Mouse (Mus musculus) urinary bladder, postnatal 10 days (tissue): ENCODE measurements around the gene Clba1.

Source experiments
- DNase-seq: peaks from one replicate; pipeline ENCODE4 v3.0.0; 2022; ENCODE audit warnings: low spot score

Clba1 gene

GRCm38 (mm10) chr12:112808587-112809364 is at the start of gene Clba1:
Gene Clba1, plus strand, starts transcription at chr12:112808937.
- DNase-seq: peak; percentile 66

GRCm38 (mm10) chr12:112759471-112759870 is 49.3 kb upstream of the Clba1 start:
- DNase-seq: peak; percentile 6

GRCm38 (mm10) chr12:112760154-112760926 is 48.4 kb upstream of the Clba1 start, which contains the start of gene Pld4:
Gene Pld4, plus strand, starts transcription at chr12:112760655.
- DNase-seq: peak; percentile 5

GRCm38 (mm10) chr12:112761411-112761810 is 47.3 kb upstream of the Clba1 start:
- peak; percentile 1 for DNase-seq

GRCm38 (mm10) chr12:112762018-112762417 is 46.7 kb upstream of the Clba1 start:
- DNase-seq: peak; percentile 7

- peak; percentile 6 for DNase-seq
Measured at GRCm38 (mm10) chr12:112763176-112763575, 45.6 kb upstream of the Clba1 start.

GRCm38 (mm10) chr12:112764141-112764540 is 44.6 kb upstream of the Clba1 start:
- peak; percentile 7 for DNase-seq

- DNase-seq: peak; percentile 5
Measured at GRCm38 (mm10) chr12:112764991-112765390, 43.7 kb upstream of the Clba1 start.

GRCm38 (mm10) chr12:112766586-112766985 is 42.2 kb upstream of the Clba1 start:
- no peak for DNase-seq

- no peak for DNase-seq
Measured at GRCm38 (mm10) chr12:112767036-112767890, 41.5 kb upstream of the Clba1 start.

- no peak for DNase-seq
Measured at GRCm38 (mm10) chr12:112768166-112768565, 40.6 kb upstream of the Clba1 start.

GRCm38 (mm10) chr12:112769031-112769430 is 39.7 kb upstream of the Clba1 start:
- DNase-seq: no peak

- no peak for DNase-seq
Measured at GRCm38 (mm10) chr12:112769751-112770150, 39.0 kb upstream of the Clba1 start.

GRCm38 (mm10) chr12:112770396-112770795 is 38.3 kb upstream of the Clba1 start:
- no peak for DNase-seq

- no peak for DNase-seq
Measured at GRCm38 (mm10) chr12:112772306-112772705, 36.4 kb upstream of the Clba1 start.

GRCm38 (mm10) chr12:112773366-112773765 is 35.4 kb upstream of the Clba1 start:
- no peak for DNase-seq

GRCm38 (mm10) chr12:112774026-112774425 is 34.7 kb upstream of the Clba1 start:
- DNase-seq: no peak

- DNase-seq: peak; percentile 2
Measured at GRCm38 (mm10) chr12:112774481-112774880, 34.3 kb upstream of the Clba1 start.

- DNase-seq: no peak
Measured at GRCm38 (mm10) chr12:112791026-112791425, 17.7 kb upstream of the Clba1 start.

GRCm38 (mm10) chr12:112793601-112794355 is 15.0 kb upstream of the Clba1 start:
- no peak for DNase-seq

- no peak for DNase-seq
Measured at GRCm38 (mm10) chr12:112794356-112794816, 14.4 kb upstream of the Clba1 start.
